ENCODE assay signal across 21 mouse cellular contexts in the genomic region with DNA sequence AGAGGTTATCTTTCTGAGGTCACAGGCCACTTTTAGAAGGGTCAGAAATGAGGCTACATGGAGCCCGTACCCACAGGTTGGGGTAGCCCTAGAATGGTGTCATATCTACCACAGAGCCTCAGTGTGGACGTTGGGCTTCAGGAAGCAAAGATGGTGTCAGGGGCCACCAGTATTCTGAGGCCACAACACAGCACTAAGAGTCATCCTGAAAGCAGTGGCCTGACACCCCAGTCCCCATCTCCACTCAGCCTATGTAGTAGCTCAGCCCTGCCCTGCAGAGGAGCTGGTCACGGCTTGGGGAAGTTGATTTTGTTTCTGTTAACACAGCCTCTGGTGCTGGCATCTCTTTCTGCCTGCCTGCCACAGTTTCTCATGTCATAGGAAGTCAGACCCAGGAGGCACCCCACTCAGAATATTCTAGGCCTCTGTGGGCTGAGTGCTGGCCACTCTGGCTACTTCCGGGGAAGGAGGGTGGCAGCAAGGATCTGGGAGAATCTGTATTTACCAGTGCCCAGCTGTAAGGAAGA. TPM values are rescaled to one million over a fixed set of nuclear protein-coding genes. Genes with fewer than 3 reads are reported as not detected.
DNase-seq lines count a peak whose midpoint lies in the region; ATAC-seq and TF ChIP-seq lines count a peak whose summit lies in the region.
"Had no signal": no experiment of that assay in that cellular context is flagged by ENCODE, and none has a peak within 500 bp of the region (broad histone marks: within the 10 kb centered on the region; RNA-seq: fewer than 3 reads in every experiment).

No protein-coding gene starts in this region.

- no peak for TF ChIP-seq POLR2A in CH12.LX (IDR thresholded peaks at IDR 0.05; ENCODE audit: low read depth, low read length)

- H3K4me1 ChIP-seq in CH12.LX (ENCODE audit: control insufficient read depth in 1 of 2, insufficient read depth in 2 of 2) = peaks cover 0 to 45% of the 10 kb centered on the region in 2 experiments; a peak in 2 of 4 replicates
- no peaks in the 10 kb centered on the region for H3K4me1 ChIP-seq in brown adipose tissue, adult 24 weeks (ENCODE audit: control insufficient read depth, insufficient read depth, insufficient read length, low read length)
- H3K4me1 ChIP-seq in megakaryocyte, embryonic 14.5 days = peaks cover 98% of the 10 kb centered on the region
- no peaks in the 10 kb centered on the region for H3K4me1 ChIP-seq in kidney, embryonic 16.5 days (ENCODE audit: insufficient read depth, low read length)
- H3K4me1 ChIP-seq: embryonic facial prominence, embryonic 13.5 days; kidney, embryonic 15.5 days; lung, embryonic 15.5 days; midbrain, embryonic 15.5 days had no signal

- dilution Hi-C loops in CH12.LX (cut with MboI; ENCODE audit: extremely low pct_ligation_motif_present, extremely low pct_unique_long_range_greater_than_20kb, low sequenced_read_pairs) = no loop called here

- no peak overlapping the region for H3K27ac ChIP-seq in CH12.LX (ENCODE audit: insufficient read depth, low read depth)
- H3K27ac ChIP-seq in brown adipose tissue, adult 24 weeks (replicated peaks; ENCODE audit: low read depth, low read length) = 0 out of 2 replicates have a peak overlapping the region, but pooled peaks have one; percentile 2
- H3K27ac ChIP-seq in kidney, embryonic 16.5 days (ENCODE audit: low read length) = no peak overlapping the region
- H3K27ac ChIP-seq: embryonic facial prominence, embryonic 13.5 days; heart, adult 2 months; kidney, embryonic 15.5 days; liver, embryonic 12.5 days; lung, embryonic 15.5 days; midbrain, embryonic 15.5 days had no signal

- no peak for ATAC-seq in kidney, embryonic 16.5 days (ENCODE audit: low FRiP score, low TSS enrichment)
- ATAC-seq: forebrain, embryonic 16.5 days; hindbrain, embryonic 16.5 days; intestine, postnatal 0 days; liver, embryonic 12.5 days; midbrain, embryonic 15.5 days had no signal

- TF ChIP-seq EP300 in CH12.LX (IDR thresholded peaks at IDR 0.05; ENCODE audit: low read length) = no peak

- no peak overlapping the region for H3K9ac ChIP-seq in CH12.LX (ENCODE audit: insufficient read depth, low read depth)
- no peak overlapping the region for H3K9ac ChIP-seq in kidney, embryonic 16.5 days (replicated peaks; ENCODE audit: low read length)
- H3K9ac ChIP-seq: embryonic facial prominence, embryonic 13.5 days; kidney, embryonic 15.5 days; liver, embryonic 12.5 days; lung, embryonic 15.5 days; midbrain, embryonic 15.5 days had no signal

- no peaks in the 10 kb centered on the region for H3K9me3 ChIP-seq in CH12.LX (replicated peaks; ENCODE audit: low read length)
- no peaks in the 10 kb centered on the region for H3K9me3 ChIP-seq in megakaryocyte, embryonic 14.5 days
- H3K9me3 ChIP-seq in kidney, embryonic 16.5 days (ENCODE audit: low read length) = no peaks in the 10 kb centered on the region
- H3K9me3 ChIP-seq: embryonic facial prominence, embryonic 13.5 days; kidney, embryonic 15.5 days; liver, embryonic 12.5 days; lung, embryonic 15.5 days; midbrain, embryonic 15.5 days had no signal

- in situ Hi-C loops in CH12.LX (cut with MboI; ENCODE audit: low pct_ligation_motif_present, low pct_unique_long_range_greater_than_20kb, low sequenced_read_pairs) = no loop called here

- peaks cover 13 to 67% of the 10 kb centered on the region in 2 experiments for H3K36me3 ChIP-seq in CH12.LX (replicated peaks in 1 of 2; ENCODE audit: control insufficient read depth in 1 of 2, insufficient read depth in 1 of 2, low read length in 1 of 2)
- H3K36me3 ChIP-seq in megakaryocyte, embryonic 14.5 days (replicated peaks; ENCODE audit: low read length) = peaks cover 92% of the 10 kb centered on the region
- no peaks in the 10 kb centered on the region for H3K36me3 ChIP-seq in kidney, embryonic 16.5 days (ENCODE audit: insufficient read depth, low read length)
- H3K36me3 ChIP-seq: embryonic facial prominence, embryonic 13.5 days; kidney, embryonic 15.5 days; liver, embryonic 12.5 days; lung, embryonic 15.5 days; midbrain, embryonic 15.5 days had no signal

- H3K27me3 ChIP-seq in CH12.LX (replicated peaks) = no peaks in the 10 kb centered on the region
- no peaks in the 10 kb centered on the region for H3K27me3 ChIP-seq in megakaryocyte, embryonic 14.5 days (replicated peaks)
- H3K27me3 ChIP-seq in kidney, embryonic 16.5 days (ENCODE audit: insufficient read depth, low read length) = no peaks in the 10 kb centered on the region
- H3K27me3 ChIP-seq: embryonic facial prominence, embryonic 13.5 days; kidney, embryonic 15.5 days; liver, embryonic 12.5 days; lung, embryonic 15.5 days; midbrain, embryonic 15.5 days had no signal

- peak; percentile 64 for DNase-seq in layer of hippocampus, adult 9-11 months
- DNase-seq in layer of hippocampus, adult 18-20 months (ENCODE audit: low spot score in 2 of 2) = no peak
- DNase-seq in CH12.LX (ENCODE audit: extremely low read depth) = no peak
- DNase-seq in frontal cortex, postnatal 25 days (ENCODE audit: low spot score in 2 of 2) = no peak
- DNase-seq in cerebellum, adult 11 months = no peak
- DNase-seq: B cell, adult 2 months; cerebellum, adult 8-10 months; heart, postnatal 4 days; thymus, postnatal 25 days had no signal

- no peak overlapping the region for H3K4me3 ChIP-seq in CH12.LX (replicated peaks in 1 of 3; ENCODE audit: low read depth in 2 of 3, low read length in 2 of 3, poor library complexity in 1 of 3)
- H3K4me3 ChIP-seq in brown adipose tissue, adult 24 weeks (ENCODE audit: insufficient read depth, low read depth, low read length) = no peak overlapping the region
- H3K4me3 ChIP-seq in megakaryocyte, embryonic 14.5 days (replicated peaks) = peak overlapping the region; percentile 82
- H3K4me3 ChIP-seq in kidney, embryonic 16.5 days (ENCODE audit: low read length) = no peak overlapping the region
- H3K4me3 ChIP-seq: embryonic facial prominence, embryonic 13.5 days; heart, adult 2 months; kidney, embryonic 15.5 days; liver, embryonic 12.5 days; lung, embryonic 15.5 days; midbrain, embryonic 15.5 days had no signal

- WGBS in kidney, embryonic 16.5 days = 82% methylated on average over 4 of the region's 4 CpGs

- peaks cover 3% of the 10 kb centered on the region; the same call in 1 of the 2 replicates for H3K79me2 ChIP-seq in CH12.LX (replicated peaks; ENCODE audit: control insufficient read depth, extremely low read depth, insufficient read depth, poor library complexity, severe bottlenecking)

- no peak overlapping the region for H3K4me2 ChIP-seq in CH12.LX (ENCODE audit: insufficient read depth, low read depth, poor library complexity, severe bottlenecking)
- H3K4me2 ChIP-seq in kidney, embryonic 16.5 days (replicated peaks; ENCODE audit: low read depth, low read length) = no peak overlapping the region
- H3K4me2 ChIP-seq: embryonic facial prominence, embryonic 13.5 days; kidney, embryonic 15.5 days; liver, embryonic 12.5 days; lung, embryonic 15.5 days; midbrain, embryonic 15.5 days had no signal

- no peak for TF ChIP-seq RAD21 in CH12.LX (IDR thresholded peaks at IDR 0.05; ENCODE audit: low read depth, low read length)

- no peak for TF ChIP-seq CTCF in CH12.LX (conservative IDR thresholded peaks at IDR 0.05 in 1 of 2, IDR thresholded peaks at IDR 0.05 in 1 of 2; ENCODE audit: low read depth in 2 of 2, low read length in 2 of 2)

TF ChIP-seq in CH12.LX, 34 proteins besides CTCF, POLR2A, EP300 and RAD21:
- TF ChIP-seq CHD1 (IDR thresholded peaks at IDR 0.05; ENCODE audit: low read depth, low read length) (no peak), TBP (conservative IDR thresholded peaks at IDR 0.05; ENCODE audit: low read depth, low read length) (0 out of 2 replicates have a peak, but pooled peaks have one; percentile 32), MEF2A (IDR thresholded peaks at IDR 0.05; ENCODE audit: borderline replicate concordance, low read depth, low read length) (no peak), ZMIZ1 (IDR thresholded peaks at IDR 0.05; ENCODE audit: low read depth, low read length) (no peak)

RNA-seq across cellular contexts. Expression of gene Itgb2, which starts 10.6 kb away (rescaled TPM):
- total RNA-seq in layer of hippocampus, adult 18-20 months (2021) = 1 to 10 TPM; 3.6 to 4.5 TPM
- total RNA-seq in CH12.LX (2012; rRNA removed) (32.2 and 32.6 TPM in 2 replicates), CH12.LX (2014; rRNA removed) (40.2 and 40.3 TPM in 2 replicates)
- polyA plus RNA-seq in CH12.LX (2012; ENCODE audit: insufficient read length, low read depth) = 52.2 and 54.1 TPM in 2 replicates
- 4.3 and 4.4 TPM in 2 replicates for polyA plus RNA-seq in brown adipose tissue, adult 24 weeks (2012; ENCODE audit: insufficient read depth, insufficient read length, missing spikeins)
- 35.5 and 120 TPM in 2 replicates for polyA plus RNA-seq in megakaryocyte, embryonic 14.5 days (2012; ENCODE audit: insufficient read depth, low replicate concordance)
- polyA plus RNA-seq in kidney, embryonic 16.5 days (2015; fragmentation: Nextera tagmentation; extraction: Ambion mirVana) = 1.6 and 1.7 TPM in 2 replicates

RNA-seq across cellular contexts. Expression of gene Fam207a, which starts 25.1 kb away (rescaled TPM):
- total RNA-seq in layer of hippocampus, adult 18-20 months (2021) = 10 to 100 TPM; 37.6 to 40.5 TPM
- total RNA-seq in CH12.LX (2012; rRNA removed) (46.1 and 56.1 TPM in 2 replicates), CH12.LX (2014; rRNA removed) (42.4 and 43.1 TPM in 2 replicates)
- polyA plus RNA-seq in CH12.LX (2012; ENCODE audit: insufficient read length, low read depth) = 65.4 and 88.6 TPM in 2 replicates
- polyA plus RNA-seq in brown adipose tissue, adult 24 weeks (2012; ENCODE audit: insufficient read depth, insufficient read length, missing spikeins) = 5.4 and 11.1 TPM in 2 replicates
- polyA plus RNA-seq in megakaryocyte, embryonic 14.5 days (2012; ENCODE audit: insufficient read depth, low replicate concordance) = 19.5 and 88.9 TPM in 2 replicates
- 36.5 and 36.6 TPM in 2 replicates for polyA plus RNA-seq in kidney, embryonic 16.5 days (2015; fragmentation: Nextera tagmentation; extraction: Ambion mirVana)

RNA-seq across cellular contexts. Expression of gene Pttg1ip, which starts 40.9 kb away (rescaled TPM):
- total RNA-seq in layer of hippocampus, adult 18-20 months (2021) = 10 to 100 TPM; 69.2 to 78.2 TPM
- total RNA-seq in CH12.LX (2012; rRNA removed) (20.7 and 21.7 TPM in 2 replicates), CH12.LX (2014; rRNA removed) (24.2 and 25.3 TPM in 2 replicates)
- polyA plus RNA-seq in CH12.LX (2012; ENCODE audit: insufficient read length, low read depth) = 18.9 and 20.3 TPM in 2 replicates
- polyA plus RNA-seq in brown adipose tissue, adult 24 weeks (2012; ENCODE audit: insufficient read depth, insufficient read length, missing spikeins) = 88.8 and 92.4 TPM in 2 replicates
- polyA plus RNA-seq in megakaryocyte, embryonic 14.5 days (2012; ENCODE audit: insufficient read depth, low replicate concordance) = 284 and 814 TPM in 2 replicates
- 194 and 206 TPM in 2 replicates for polyA plus RNA-seq in kidney, embryonic 16.5 days (2015; fragmentation: Nextera tagmentation; extraction: Ambion mirVana)
